Comparison of ENCODE assay signal across 8 mouse cellular contexts in genomic region chr9:44125546-44126428, GRCm38 (mm10). TPM values are rescaled to one million over a fixed set of nuclear protein-coding genes. Genes with fewer than 3 reads are reported as not detected.
A peak's percentile ranks its signal among the peaks of the same experiment; 100 is the strongest.
DNase-seq lines count a peak whose midpoint lies in the region; ATAC-seq and TF ChIP-seq lines count a peak whose summit lies in the region.

No protein-coding gene starts in this region.

- peak overlapping the region; percentile 46 for H3K4me2 ChIP-seq in heart, embryonic 11.5 days
- peak overlapping the region; percentile 37; the same call in 1 of the 2 replicates for H3K4me2 ChIP-seq in kidney, postnatal 0 days (ENCODE audit: low read length)
- H3K4me2 ChIP-seq in liver, embryonic 11.5 days, result peak overlapping the region; percentile 31

- no peak overlapping the region for H3K27ac ChIP-seq in heart, embryonic 11.5 days (ENCODE audit: low read depth, low read length)
- peak overlapping the region; percentile 65 for H3K27ac ChIP-seq in kidney, postnatal 0 days
- no peak overlapping the region for H3K27ac ChIP-seq in liver, embryonic 11.5 days (ENCODE audit: low read depth, low read length)

- peak; percentile 75 for DNase-seq in brain, embryonic 18.5 days (ENCODE audit: low read depth, low spot score)
- DNase-seq in kidney, postnatal 0 days (ENCODE audit: low spot score), result peak; percentile 96
- DNase-seq in liver, embryonic 11.5 days (ENCODE audit: low spot score), result peak; percentile 78
- DNase-seq in neural tube, embryonic 10.5 days (ENCODE audit: extremely low spot score, low spot score), result peak; percentile 87
- peak; percentile 88 for DNase-seq in testis, postnatal 10 days (ENCODE audit: low spot score)

- peak overlapping the region; percentile 17; the same call in 1 of the 2 replicates for H3K4me3 ChIP-seq in E14TG2a.4 (replicated peaks; ENCODE audit: low read length)
- no peak overlapping the region for H3K4me3 ChIP-seq in heart, embryonic 11.5 days (ENCODE audit: low read depth, low read length)
- no peak overlapping the region for H3K4me3 ChIP-seq in kidney, postnatal 0 days (replicated peaks; ENCODE audit: low read depth, low read length)
- no peak overlapping the region for H3K4me3 ChIP-seq in liver, embryonic 11.5 days (ENCODE audit: low read depth, low read length)

- TF ChIP-seq CTCF in E14TG2a.4 (conservative IDR thresholded peaks at IDR 0.05; ENCODE audit: low read length), result peak; percentile 68
- TF ChIP-seq CTCF in kidney, postnatal 0 days (IDR thresholded peaks at IDR 0.05; ENCODE audit: low read depth), result peak; percentile 91

- peaks cover 4% of the 10 kb centered on the region; the same call in 1 of the 2 replicates for H3K9me3 ChIP-seq in E14TG2a.4 (ENCODE audit: low read length)
- no peaks in the 10 kb centered on the region for H3K9me3 ChIP-seq in heart, embryonic 11.5 days (replicated peaks; ENCODE audit: control insufficient read depth, low read length)
- no peaks in the 10 kb centered on the region for H3K9me3 ChIP-seq in kidney, postnatal 0 days (replicated peaks; ENCODE audit: low read length)
- H3K9me3 ChIP-seq in liver, embryonic 11.5 days (ENCODE audit: control insufficient read depth, low read length), result no peaks in the 10 kb centered on the region

- H3K36me3 ChIP-seq in E14TG2a.4 (ENCODE audit: insufficient read depth, low read length), result no peaks in the 10 kb centered on the region
- no peaks in the 10 kb centered on the region for H3K36me3 ChIP-seq in heart, embryonic 11.5 days (ENCODE audit: control insufficient read depth, insufficient read depth, low read length)
- no peaks in the 10 kb centered on the region for H3K36me3 ChIP-seq in kidney, postnatal 0 days (ENCODE audit: insufficient read depth, low read length)
- H3K36me3 ChIP-seq in liver, embryonic 11.5 days (ENCODE audit: control insufficient read depth, insufficient read depth, low read length), result no peaks in the 10 kb centered on the region

- WGBS in heart, embryonic 11.5 days (ENCODE audit: insufficient replicate concordance), result 33% methylated on average over 18 of the region's 18 CpGs
- WGBS in kidney, postnatal 0 days, result 17% methylated on average over 18 of the region's 18 CpGs
- WGBS in liver, embryonic 11.5 days, result 35% methylated on average over 18 of the region's 18 CpGs

- no peak overlapping the region for H3K9ac ChIP-seq in heart, embryonic 11.5 days (ENCODE audit: low read depth, low read length)
- no peak overlapping the region for H3K9ac ChIP-seq in kidney, postnatal 0 days (ENCODE audit: low read depth, low read length)
- no peak overlapping the region for H3K9ac ChIP-seq in liver, embryonic 11.5 days (ENCODE audit: low read depth, low read length)

- H3K27me3 ChIP-seq in E14TG2a.4 (ENCODE audit: insufficient read depth, low read length), result no peaks in the 10 kb centered on the region
- H3K27me3 ChIP-seq in heart, embryonic 11.5 days (ENCODE audit: control insufficient read depth, insufficient read depth, low read length), result no peaks in the 10 kb centered on the region
- no peaks in the 10 kb centered on the region for H3K27me3 ChIP-seq in kidney, postnatal 0 days (ENCODE audit: insufficient read depth, low read length)
- peaks cover 22% of the 10 kb centered on the region for H3K27me3 ChIP-seq in liver, embryonic 11.5 days (replicated peaks; ENCODE audit: control insufficient read depth, insufficient read depth, low read length)

- peaks cover 63% of the 10 kb centered on the region for H3K4me1 ChIP-seq in E14TG2a.4 (replicated peaks; ENCODE audit: low read depth, low read length)
- peaks cover 13% of the 10 kb centered on the region for H3K4me1 ChIP-seq in heart, embryonic 11.5 days (ENCODE audit: control insufficient read depth, insufficient read depth, low read length)
- peaks cover 34% of the 10 kb centered on the region for H3K4me1 ChIP-seq in kidney, postnatal 0 days (replicated peaks; ENCODE audit: insufficient read depth, low read length)
- peaks cover 15% of the 10 kb centered on the region for H3K4me1 ChIP-seq in liver, embryonic 11.5 days (replicated peaks; ENCODE audit: control insufficient read depth, insufficient read depth, low read length)

- peak; percentile 71 for ATAC-seq in erythroid progenitor cell, adult 5-6 weeks (replicated peaks; ENCODE audit: low FRiP score, poor library complexity, severe bottlenecking)
- no peak for ATAC-seq in heart, embryonic 11.5 days (replicated peaks; ENCODE audit: insufficient number of reproducible peaks, low FRiP score, low TSS enrichment)
- peak; percentile 67 for ATAC-seq in kidney, postnatal 0 days (replicated peaks; ENCODE audit: low FRiP score, low read depth)
- ATAC-seq in liver, embryonic 11.5 days (replicated peaks; ENCODE audit: low FRiP score), result peak; percentile 42; the same call in 1 of the 2 replicates

RNA-seq across cellular contexts. Expression of gene Mcam, which starts 8.5 kb away (rescaled TPM):
- not detected in 2 replicates for total RNA-seq in erythroid progenitor cell, adult 5-6 weeks (2015; ENCODE audit: low replicate concordance)
- total RNA-seq in erythroid progenitor cell, adult 5-6 weeks (2017; ENCODE audit: low replicate concordance), result 0.30 TPM in 1 of 2 replicates, not detected in the other
- 86.2 and 105 TPM in 2 replicates for polyA plus RNA-seq in heart, embryonic 11.5 days (2014; fragmentation: Nextera tagmentation; extraction: Ambion mirVana)
- polyA plus RNA-seq in kidney, postnatal 0 days (2015; fragmentation: Nextera tagmentation; extraction: Ambion mirVana), result 46.3 and 46.6 TPM in 2 replicates
- 12.0 and 13.0 TPM in 2 replicates for polyA plus RNA-seq in liver, embryonic 11.5 days (2014; fragmentation: Nextera tagmentation; extraction: Ambion mirVana)

RNA-seq across cellular contexts. Expression of gene Rnf26, which starts 12.5 kb away (rescaled TPM):
- total RNA-seq in erythroid progenitor cell, adult 5-6 weeks (2015; ENCODE audit: low replicate concordance), result 83.4 and 94.4 TPM in 2 replicates
- 43.9 and 53.3 TPM in 2 replicates for total RNA-seq in erythroid progenitor cell, adult 5-6 weeks (2017; ENCODE audit: low replicate concordance)
- polyA plus RNA-seq in heart, embryonic 11.5 days (2014; fragmentation: Nextera tagmentation; extraction: Ambion mirVana), result 35.2 and 38.2 TPM in 2 replicates
- 46.6 and 49.7 TPM in 2 replicates for polyA plus RNA-seq in kidney, postnatal 0 days (2015; fragmentation: Nextera tagmentation; extraction: Ambion mirVana)
- polyA plus RNA-seq in liver, embryonic 11.5 days (2014; fragmentation: Nextera tagmentation; extraction: Ambion mirVana), result 61.1 and 62.3 TPM in 2 replicates

RNA-seq across cellular contexts. Expression of gene Gm49380, which starts 12.5 kb away (rescaled TPM):
- not detected in 2 replicates for total RNA-seq in erythroid progenitor cell, adult 5-6 weeks (2015; ENCODE audit: low replicate concordance)
- total RNA-seq in erythroid progenitor cell, adult 5-6 weeks (2017; ENCODE audit: low replicate concordance), result 1.4 TPM in 1 of 2 replicates, not detected in the other
- 0.28 TPM in 1 of 2 replicates, not detected in the other for polyA plus RNA-seq in heart, embryonic 11.5 days (2014; fragmentation: Nextera tagmentation; extraction: Ambion mirVana)
- polyA plus RNA-seq in kidney, postnatal 0 days (2015; fragmentation: Nextera tagmentation; extraction: Ambion mirVana), result not detected in 2 replicates
- polyA plus RNA-seq in liver, embryonic 11.5 days (2014; fragmentation: Nextera tagmentation; extraction: Ambion mirVana), result not detected in 2 replicates

RNA-seq across cellular contexts. Expression of gene C1qtnf5, which starts 18.7 kb away (rescaled TPM):
- total RNA-seq in erythroid progenitor cell, adult 5-6 weeks (2015; ENCODE audit: low replicate concordance), result not detected in 2 replicates
- 1.4 TPM in 1 of 2 replicates, not detected in the other for total RNA-seq in erythroid progenitor cell, adult 5-6 weeks (2017; ENCODE audit: low replicate concordance)
- polyA plus RNA-seq in heart, embryonic 11.5 days (2014; fragmentation: Nextera tagmentation; extraction: Ambion mirVana), result 0.43 and 1.2 TPM in 2 replicates
- 9.7 and 12.3 TPM in 2 replicates for polyA plus RNA-seq in kidney, postnatal 0 days (2015; fragmentation: Nextera tagmentation; extraction: Ambion mirVana)
- polyA plus RNA-seq in liver, embryonic 11.5 days (2014; fragmentation: Nextera tagmentation; extraction: Ambion mirVana), result 0.13 and 0.26 TPM in 2 replicates

RNA-seq across cellular contexts. Expression of gene Mfrp, which starts 24.3 kb away (rescaled TPM):
- not detected in 2 replicates for total RNA-seq in erythroid progenitor cell, adult 5-6 weeks (2015; ENCODE audit: low replicate concordance)
- not detected in 2 replicates for total RNA-seq in erythroid progenitor cell, adult 5-6 weeks (2017; ENCODE audit: low replicate concordance)
- polyA plus RNA-seq in heart, embryonic 11.5 days (2014; fragmentation: Nextera tagmentation; extraction: Ambion mirVana), result 0.16 TPM in 1 of 2 replicates, not detected in the other
- polyA plus RNA-seq in kidney, postnatal 0 days (2015; fragmentation: Nextera tagmentation; extraction: Ambion mirVana), result 0.11 and 0.16 TPM in 2 replicates
- polyA plus RNA-seq in liver, embryonic 11.5 days (2014; fragmentation: Nextera tagmentation; extraction: Ambion mirVana), result 0.14 TPM in 1 of 2 replicates, not detected in the other
